Mouse (Mus musculus) midbrain, embryonic 12.5 days (tissue): ENCODE results near the gene Uba1. TPM values are rescaled to one million over a fixed set of nuclear protein-coding genes. Genes with fewer than 3 reads are reported as not detected.

Experiments
- ATAC-seq: fragments of 200-750 bp; cut with Nextera tagmentation; 2 replicates; pipeline ENCODE4 v1.8.0; 2017; ENCODE audit warnings: low read depth, moderate TSS enrichment, moderate library complexity; ENCODE audit not compliant: low FRiP score
- H3K27ac ChIP-seq: fragments of 300-500 bp; sonication (generic); replicated peaks from 2 replicates; pipeline ENCODE4 v1.5.1; 2016; ENCODE audit warnings: mild to moderate bottlenecking
- H3K27me3 ChIP-seq: fragments of 300-500 bp; sonication (generic); 2 replicates; pipeline ENCODE4 v1.6.1; 2016; ENCODE audit warnings: mild to moderate bottlenecking
- H3K36me3 ChIP-seq: fragments of 300-500 bp; sonication (generic); 2 replicates; pipeline ENCODE4 v1.6.1; 2016
- H3K4me1 ChIP-seq: fragments of 300-500 bp; sonication (generic); 2 replicates; pipeline ENCODE4 v1.6.1; 2016
- H3K4me2 ChIP-seq: fragments of 300-500 bp; sonication (generic); replicated peaks from 2 replicates; pipeline ENCODE4 v1.6.1; 2016; ENCODE audit warnings: mild to moderate bottlenecking, moderate library complexity
- H3K4me3 ChIP-seq: fragments of 300-500 bp; sonication (generic); 2 replicates; pipeline ENCODE4 v1.5.1; 2016; ENCODE audit warnings: mild to moderate bottlenecking
- H3K9ac ChIP-seq: fragments of 300-500 bp; sonication (generic); replicated peaks from 2 replicates; pipeline ENCODE4 v1.6.1; 2016; ENCODE audit warnings: mild to moderate bottlenecking, moderate library complexity
- H3K9me3 ChIP-seq: fragments of 300-500 bp; sonication (generic); 2 replicates; pipeline ENCODE4 v1.6.1; 2016; ENCODE audit warnings: mild to moderate bottlenecking
- WGBS: fragments of 180-500 bp; shearing (Covaris S2); methylation state at CpG from one replicate; pipeline ENCODE4 v1.1.7; 2016; 5-methylcytosine and 5-hydroxymethylcytosine counted together
- polyA plus RNA-seq: library from polyadenylated mRNA; unstranded; fragments of >200 nt; fragmentation: Nextera tagmentation; extraction: Ambion mirVana; gene quantifications from 2 replicates; pipeline ENCODE4 v1.2.1, GENCODE M21; 2016

The Uba1 gene
- 372 and 374 TPM in 2 replicates for polyA plus RNA-seq

DNA sequence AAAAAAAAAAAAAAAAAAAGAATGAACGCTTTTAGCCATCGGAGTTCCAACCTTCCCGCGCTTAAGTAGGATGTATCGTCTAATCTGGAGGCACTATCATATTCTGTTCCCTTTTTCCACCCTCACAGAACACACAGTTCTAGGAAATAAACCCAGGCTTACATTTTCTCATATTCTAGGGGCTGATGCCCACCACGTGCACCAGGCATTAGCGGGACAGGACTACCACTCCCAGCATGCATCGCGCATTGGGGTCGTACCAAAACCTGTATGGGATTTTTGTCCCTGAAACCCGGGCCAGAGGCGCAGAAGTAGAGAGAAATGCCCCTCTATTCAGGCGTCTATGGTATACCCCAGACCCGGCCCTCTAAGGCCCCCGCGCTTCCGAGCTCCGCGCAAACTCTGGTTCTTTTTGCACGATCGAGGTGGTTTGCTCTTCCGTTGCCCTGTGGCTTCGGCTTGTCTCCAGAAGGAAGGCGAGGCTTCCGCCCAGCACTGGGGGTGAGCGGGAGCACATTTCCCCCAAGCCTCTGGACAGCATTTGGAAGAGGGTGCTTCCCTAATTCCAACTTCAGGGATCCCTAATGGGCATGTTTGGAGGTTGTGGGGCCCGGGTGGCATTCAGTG is at the start of gene Uba1:
Uba1 (plus strand) TSS at position 301 of the 627 bp plus-strand sequence.
- peak within 1 kb of the TSS; percentile 37; the same call in 1 of the 2 replicates for H3K9ac ChIP-seq

DNA sequence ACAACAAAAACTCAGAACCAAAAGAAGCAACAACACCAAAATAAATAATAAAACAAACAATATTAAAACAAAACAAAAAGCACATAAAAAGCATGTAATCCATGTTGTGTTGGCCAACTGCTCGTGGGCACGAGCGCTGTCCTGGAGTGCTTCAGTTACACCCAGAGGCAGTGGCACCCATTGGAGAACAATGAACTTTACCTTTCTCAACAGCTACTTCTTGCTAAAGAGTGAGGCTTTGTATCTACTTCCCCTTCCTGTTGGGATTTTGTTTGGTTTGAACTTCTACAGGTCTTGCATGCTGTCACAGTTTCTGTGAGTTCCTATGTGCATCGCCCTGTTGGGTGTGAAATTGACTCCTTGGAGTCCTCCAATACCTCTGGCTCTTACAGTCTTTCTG is 49.6 kb upstream of the Uba1 start:
- no peak overlapping the region for H3K4me3 ChIP-seq
- H3K36me3 ChIP-seq: no peaks in the 10 kb centered on the region
- 81% methylated on average over 4 of the region's 4 CpGs for WGBS
- H3K4me2 ChIP-seq: no peak overlapping the region
- no peaks in the 10 kb centered on the region for H3K4me1 ChIP-seq
- no peak overlapping the region for H3K9ac ChIP-seq
- H3K9me3 ChIP-seq: no peaks in the 10 kb centered on the region
- no peak overlapping the region for H3K27ac ChIP-seq
- no peak for ATAC-seq
- no peaks in the 10 kb centered on the region for H3K27me3 ChIP-seq

More for the DNA sequence above, at the start of gene Uba1:
- WGBS: 20% methylated on average over 27 of the region's 27 CpGs
- Histone ChIP-seq H3K9me3 (no peaks in the 10 kb centered on the region), H3K36me3 (no peaks in the 10 kb centered on the region), H3K27ac (no peak within 1 kb of the TSS), H3K4me1 (0 out of 2 replicates have a peak, but pooled peaks cover 4% of the 10 kb centered on the region), H3K4me2 (peak within 1 kb of the TSS; percentile 61), H3K27me3 (no peaks in the 10 kb centered on the region), H3K4me3 (peak within 1 kb of the TSS; percentile 46)
- ATAC-seq: peak; percentile 79

DNA sequence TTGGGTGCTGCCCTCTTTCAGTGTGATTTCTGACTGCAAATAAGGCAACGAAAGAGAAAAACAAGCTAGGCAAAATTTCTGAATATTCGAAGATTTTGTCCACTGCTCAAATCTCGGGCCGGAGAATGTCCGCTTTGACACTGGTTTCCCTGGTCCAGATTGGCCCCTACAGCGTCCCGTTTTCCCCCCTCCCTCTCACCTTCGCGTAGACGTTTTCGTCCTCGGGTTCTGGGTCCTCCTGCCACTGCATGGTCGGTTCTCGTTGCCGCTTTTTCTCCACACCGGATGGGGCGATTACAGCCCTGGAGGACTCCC is 41.3 kb upstream of the Uba1 start:
- Histone ChIP-seq H3K4me3 (peak overlapping the region; percentile 62), H3K4me2 (peak overlapping the region; percentile 48), H3K27me3 (no peaks in the 10 kb centered on the region), H3K36me3 (peaks cover 15% of the 10 kb centered on the region; the same call in 1 of the 2 replicates), H3K9ac (peak overlapping the region; percentile 66), H3K4me1 (peaks cover 15% of the 10 kb centered on the region), H3K9me3 (no peaks in the 10 kb centered on the region), H3K27ac (peak overlapping the region; percentile 88)
- WGBS: 17% methylated on average over 17 of the region's 17 CpGs
- ATAC-seq: no peak

DNA sequence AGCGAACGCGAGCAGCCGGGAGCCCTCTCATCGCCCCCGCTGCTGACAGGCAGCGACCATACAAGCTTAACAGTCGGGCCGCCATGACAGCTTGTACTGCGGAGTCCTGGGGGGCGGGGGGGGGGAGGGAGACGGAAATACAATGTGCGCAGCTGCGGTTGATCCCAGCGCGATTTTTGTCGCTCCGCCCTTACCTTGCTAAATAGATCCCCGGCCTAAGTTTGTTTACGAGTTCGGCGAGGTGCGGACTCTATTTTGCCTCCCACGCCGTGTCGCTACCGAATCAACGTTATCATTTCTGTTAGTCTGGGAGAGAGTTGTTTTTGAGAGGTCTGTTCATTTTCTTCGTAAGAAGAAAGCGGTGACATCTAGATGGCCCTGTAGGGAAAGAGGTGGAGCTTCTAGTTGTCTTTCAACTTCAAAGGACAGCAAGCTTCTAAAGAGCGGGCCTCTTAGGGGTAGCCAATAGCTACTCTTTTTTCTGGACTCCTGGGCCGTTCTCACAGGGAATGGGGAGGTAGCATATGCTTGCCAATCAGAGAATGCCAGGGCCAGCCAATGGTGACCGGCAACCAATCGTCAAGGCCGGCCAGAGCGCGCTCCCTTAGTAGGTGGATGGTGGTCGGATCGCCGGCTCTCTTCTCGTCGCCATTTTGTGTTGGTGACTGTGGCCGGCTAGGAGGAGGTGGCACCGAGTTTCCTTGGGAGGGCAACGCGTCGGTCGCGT is 40.8 kb upstream of the Uba1 start, which contains the start of the genes Rbm10 and Ndufb11:
Rbm10 (plus strand) TSS at position 328 of the 727 bp plus-strand sequence.
Ndufb11 (minus strand) TSS at position 444 of the 727 bp plus-strand sequence.
- no peaks in the 10 kb centered on the region for H3K27me3 ChIP-seq
- H3K36me3 ChIP-seq: peaks cover 16% of the 10 kb centered on the region; the same call in 1 of the 2 replicates
- no peaks in the 10 kb centered on the region for H3K9me3 ChIP-seq
- WGBS: 24% methylated on average over 44 of the region's 49 CpGs
- peak within 1 kb of the TSS; percentile 69 for H3K9ac ChIP-seq
- H3K27ac ChIP-seq: peak within 1 kb of the TSS; percentile 88
- H3K4me1 ChIP-seq: peaks cover 15% of the 10 kb centered on the region
- peak within 1 kb of the TSS; percentile 62 for H3K4me2 ChIP-seq
- H3K4me3 ChIP-seq: peak within 1 kb of the TSS; percentile 62
- ATAC-seq: peak; percentile 98

DNA sequence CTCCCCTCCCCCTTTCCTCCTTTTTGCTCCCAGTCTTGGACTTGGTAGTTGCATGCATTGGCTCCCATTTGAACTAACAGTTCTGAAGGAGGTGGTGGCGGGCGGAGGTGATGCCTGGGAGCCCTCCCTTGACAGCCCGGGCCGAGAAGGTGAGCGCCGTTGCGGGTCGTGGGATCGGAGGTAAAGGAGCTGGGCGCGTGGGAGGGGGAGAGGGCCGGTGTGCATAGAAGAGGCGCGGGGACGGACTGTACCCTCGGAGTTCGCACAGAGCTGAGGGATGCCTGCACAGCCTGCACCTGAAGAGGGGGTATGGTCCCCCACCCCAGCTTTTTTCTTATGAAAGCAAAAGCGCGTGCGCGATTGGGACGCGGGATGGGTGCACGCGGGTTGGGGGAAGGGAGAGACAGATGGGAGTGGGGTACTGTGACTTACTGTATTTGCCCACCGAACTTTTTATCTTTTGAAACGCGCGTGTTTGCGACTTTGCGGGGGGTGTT is 40.2 kb upstream of the Uba1 start:
- H3K27me3 ChIP-seq: no peaks in the 10 kb centered on the region
- H3K4me1 ChIP-seq: peaks cover 15% of the 10 kb centered on the region
- 24% methylated on average over 31 of the region's 31 CpGs for WGBS
- H3K9me3 ChIP-seq: no peaks in the 10 kb centered on the region
- H3K9ac ChIP-seq: peak overlapping the region; percentile 69
- H3K4me3 ChIP-seq: peak overlapping the region; percentile 62
- peak overlapping the region; percentile 62 for H3K4me2 ChIP-seq
- peak; percentile 62 for ATAC-seq
- peak overlapping the region; percentile 88 for H3K27ac ChIP-seq
- peaks cover 16% of the 10 kb centered on the region; the same call in 1 of the 2 replicates for H3K36me3 ChIP-seq

DNA sequence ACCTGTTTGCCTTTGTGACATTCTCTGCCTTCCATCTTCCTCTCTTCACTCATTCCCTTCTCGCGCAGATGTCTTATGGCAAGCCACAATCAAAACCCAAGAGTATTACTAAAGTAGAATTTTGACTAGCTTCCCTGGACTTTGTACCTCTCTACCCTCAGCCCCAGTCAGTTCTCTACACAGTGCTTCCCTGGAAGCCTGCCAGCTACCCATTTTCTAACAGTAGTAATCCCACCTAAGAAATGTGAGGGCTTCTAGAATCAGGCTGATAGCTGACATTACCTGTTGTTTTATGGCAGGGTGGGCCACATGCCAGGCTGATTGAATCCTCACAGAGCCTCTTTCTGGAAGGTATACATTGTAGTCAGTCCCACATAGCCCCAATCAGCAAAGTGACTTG is 20.0 kb upstream of the Uba1 start:
- Histone ChIP-seq H3K36me3 (peaks cover 65% of the 10 kb centered on the region), H3K9me3 (no peaks in the 10 kb centered on the region), H3K4me1 (no peaks in the 10 kb centered on the region), H3K9ac (no peak overlapping the region), H3K27ac (no peak overlapping the region), H3K4me3 (no peak overlapping the region), H3K27me3 (no peaks in the 10 kb centered on the region), H3K4me2 (no peak overlapping the region)
- WGBS: 95% methylated on average over 2 of the region's 2 CpGs
- ATAC-seq: no peak

DNA sequence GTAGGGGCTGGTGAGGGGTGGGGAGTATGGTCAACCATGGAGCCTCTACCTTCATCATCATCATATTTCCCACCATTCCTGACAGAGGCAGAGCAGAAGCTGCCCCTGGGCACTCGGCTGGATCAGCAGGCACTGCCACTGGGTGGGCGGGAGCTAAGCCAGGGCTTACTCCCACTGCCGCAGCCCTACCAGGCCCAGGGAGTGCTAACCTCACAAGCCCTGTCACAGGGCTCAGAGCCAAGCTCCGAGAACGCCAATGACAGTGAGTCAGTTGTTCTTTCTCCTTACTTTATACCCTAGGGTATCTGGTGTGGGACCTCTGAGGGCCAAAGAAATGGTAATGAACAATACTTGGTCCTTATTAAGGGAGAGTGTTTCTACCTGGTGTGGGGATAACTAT is 13.3 kb upstream of the Uba1 start:
- H3K27ac ChIP-seq: no peak overlapping the region
- no peaks in the 10 kb centered on the region for H3K27me3 ChIP-seq
- WGBS: 85% methylated on average over 5 of the region's 5 CpGs
- H3K4me3 ChIP-seq: no peak overlapping the region
- H3K36me3 ChIP-seq: peaks cover 85% of the 10 kb centered on the region
- no peak overlapping the region for H3K9ac ChIP-seq
- ATAC-seq: no peak
- H3K4me2 ChIP-seq: no peak overlapping the region
- no peaks in the 10 kb centered on the region for H3K9me3 ChIP-seq
- H3K4me1 ChIP-seq: no peaks in the 10 kb centered on the region

DNA sequence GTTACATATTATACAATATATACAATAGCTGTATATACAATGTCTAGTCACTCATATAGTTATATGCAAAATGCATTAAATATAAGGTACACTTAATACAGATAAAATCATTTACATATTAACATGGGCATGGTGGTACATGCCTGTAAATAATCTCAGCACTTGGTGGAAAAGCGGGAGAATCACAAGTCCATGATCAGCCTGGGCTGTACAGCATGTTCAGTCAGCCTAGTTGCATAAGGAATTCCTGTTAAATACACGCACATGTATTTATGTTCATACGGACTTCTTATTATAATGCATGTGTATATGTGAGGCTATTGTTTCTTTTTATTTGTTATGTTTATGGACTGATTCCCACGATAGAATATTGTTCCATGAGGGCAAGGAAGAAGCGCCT is 533 bp upstream of the Uba1 start:
- no peak overlapping the region for H3K4me3 ChIP-seq
- H3K27ac ChIP-seq: no peak overlapping the region
- H3K4me2 ChIP-seq: peak overlapping the region; percentile 61
- no peak for ATAC-seq
- no peaks in the 10 kb centered on the region for H3K36me3 ChIP-seq
- 0 out of 2 replicates have a peak, but pooled peaks cover 4% of the 10 kb centered on the region for H3K4me1 ChIP-seq
- H3K9me3 ChIP-seq: no peaks in the 10 kb centered on the region
- H3K27me3 ChIP-seq: no peaks in the 10 kb centered on the region
- 35% methylated on average over 5 of the region's 5 CpGs for WGBS
- no peak overlapping the region for H3K9ac ChIP-seq

DNA sequence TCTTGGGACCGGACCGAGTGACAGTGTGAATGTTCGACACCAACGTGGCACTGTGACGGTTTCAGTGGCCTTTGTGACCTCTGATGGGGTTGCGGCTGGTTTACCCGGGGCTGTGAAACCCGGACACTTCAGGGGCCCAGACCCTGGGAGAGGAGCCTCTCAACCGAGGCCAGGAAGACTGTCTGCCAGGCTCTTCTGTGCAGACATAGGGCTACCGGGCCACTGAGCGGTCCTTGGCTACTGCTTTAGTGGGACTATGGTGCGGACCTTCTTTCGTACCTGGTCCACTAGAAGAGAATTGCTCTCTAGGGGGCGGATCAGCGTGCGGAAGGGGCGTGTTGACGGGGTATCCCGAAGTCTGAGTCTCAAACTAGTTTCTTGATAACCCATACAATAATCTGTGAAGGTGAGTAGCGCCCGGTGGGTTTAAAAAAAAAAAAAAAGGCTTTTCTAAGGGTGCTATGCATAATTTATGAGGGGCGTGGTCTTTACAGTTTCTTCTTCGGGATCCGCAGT is 823 bp downstream of the Uba1 start:
- H3K4me2 ChIP-seq: peak overlapping the region; percentile 61
- no peaks in the 10 kb centered on the region for H3K9me3 ChIP-seq
- ATAC-seq: no peak
- peak overlapping the region; percentile 46 for H3K4me3 ChIP-seq
- H3K9ac ChIP-seq: peak overlapping the region; percentile 37; the same call in 1 of the 2 replicates
- H3K4me1 ChIP-seq: 0 out of 2 replicates have a peak, but pooled peaks cover 4% of the 10 kb centered on the region
- no peaks in the 10 kb centered on the region for H3K27me3 ChIP-seq
- WGBS: 22% methylated on average over 24 of the region's 24 CpGs
- no peaks in the 10 kb centered on the region for H3K36me3 ChIP-seq
- no peak overlapping the region for H3K27ac ChIP-seq

DNA sequence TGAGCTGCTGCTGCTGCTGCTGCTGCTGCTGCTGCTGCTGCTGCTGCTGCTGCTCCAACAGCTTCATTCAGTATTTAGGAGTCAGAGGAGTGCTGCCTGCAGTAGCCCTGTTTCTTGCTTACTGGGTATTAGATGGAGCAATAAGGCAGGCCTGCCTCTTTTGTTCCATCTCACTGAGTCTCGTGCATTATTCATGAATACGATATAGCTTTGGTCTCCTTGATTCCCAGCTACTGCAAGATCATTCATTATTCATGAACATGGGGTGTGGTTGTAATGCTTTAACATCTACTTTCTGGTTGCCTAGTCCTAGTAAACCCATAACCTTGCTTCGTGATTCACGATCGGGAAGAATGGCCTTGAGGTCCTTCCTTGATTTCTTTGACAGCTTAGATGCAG is 4.2 kb downstream of the Uba1 start:
- Histone ChIP-seq H3K4me2 (peak overlapping the region; percentile 34), H3K27me3 (no peaks in the 10 kb centered on the region), H3K4me1 (0 out of 2 replicates have a peak, but pooled peaks cover 4% of the 10 kb centered on the region), H3K9ac (no peak overlapping the region), H3K4me3 (peak overlapping the region; percentile 65; the same call in 1 of the 2 replicates), H3K9me3 (no peaks in the 10 kb centered on the region), H3K36me3 (peaks cover 6% of the 10 kb centered on the region; the same call in 1 of the 2 replicates), H3K27ac (peak overlapping the region; percentile 86)
- 32% methylated on average over 5 of the region's 5 CpGs for WGBS
- ATAC-seq: peak; percentile 85

DNA sequence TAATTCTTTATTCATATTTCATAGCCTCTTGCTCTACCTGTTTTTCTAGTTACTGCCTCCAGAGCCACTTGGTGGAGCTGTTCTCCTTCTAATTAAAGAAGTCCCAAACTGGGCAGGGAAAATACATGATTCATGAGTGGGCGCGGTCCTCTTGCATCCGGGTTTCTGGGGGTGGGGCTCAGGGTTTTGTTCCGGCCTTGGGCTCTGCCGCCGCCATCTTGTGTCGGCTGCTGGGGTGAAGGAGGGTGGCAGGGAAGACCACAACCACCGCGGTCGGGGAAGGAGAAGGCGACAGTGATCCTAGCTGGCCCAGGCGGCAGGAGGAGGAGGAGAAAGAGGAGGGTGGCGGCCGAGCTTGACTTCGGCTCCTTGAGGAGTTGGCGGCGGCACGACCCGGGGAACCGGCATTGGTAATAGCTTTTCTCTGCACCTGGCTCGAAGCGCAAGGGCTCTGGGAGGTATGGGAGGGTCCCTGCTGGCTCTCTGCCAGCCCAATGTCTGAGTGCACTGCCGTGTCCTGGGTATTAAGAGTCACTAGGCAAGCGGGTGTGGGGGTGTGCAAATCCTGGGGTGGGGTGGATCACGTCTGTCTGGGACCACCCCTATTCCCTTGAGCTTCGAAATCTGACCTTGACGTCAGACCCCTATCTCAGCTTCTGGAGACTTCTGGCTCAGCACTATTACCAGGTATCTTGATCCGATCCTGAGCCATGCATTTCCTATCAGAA is 4.8 kb downstream of the Uba1 start:
- Histone ChIP-seq H3K27ac (peak overlapping the region; percentile 86), H3K27me3 (no peaks in the 10 kb centered on the region), H3K4me1 (0 out of 2 replicates have a peak, but pooled peaks cover 4% of the 10 kb centered on the region), H3K36me3 (peaks cover 11% of the 10 kb centered on the region), H3K4me3 (peak overlapping the region; percentile 65), H3K4me2 (peak overlapping the region; percentile 57), H3K9ac (peak overlapping the region; percentile 70), H3K9me3 (no peaks in the 10 kb centered on the region)
- 19% methylated on average over 27 of the region's 28 CpGs for WGBS
- peak; percentile 89 for ATAC-seq
